Mouse (Mus musculus) heart, embryonic 12.5 days (tissue): ENCODE measurements around the gene Acoxl. TPM values are rescaled to one million over a fixed set of nuclear protein-coding genes. Genes with fewer than 3 reads are reported as not detected.

Source experiments
- ATAC-seq: fragments of 200-750 bp; cut with Nextera tagmentation; 2 replicates; pipeline ENCODE4 v1.8.0; 2017; ENCODE audit warnings: moderate TSS enrichment, moderate library complexity; ENCODE audit not compliant: insufficient number of reproducible peaks, low FRiP score
- H3K27ac ChIP-seq: fragments of 300-500 bp; sonication (generic); 2 replicates; pipeline ENCODE4 v1.5.1; 2016; ENCODE audit warnings: mild to moderate bottlenecking, moderate library complexity; ENCODE audit not compliant: poor library complexity, severe bottlenecking
- H3K27me3 ChIP-seq: fragments of 300-500 bp; sonication (generic); replicated peaks from 2 replicates; pipeline ENCODE4 v1.6.1; 2016; ENCODE audit warnings: mild to moderate bottlenecking, moderate library complexity
- H3K36me3 ChIP-seq: fragments of 300-500 bp; sonication (generic); 2 replicates; pipeline ENCODE4 v1.6.1; 2016; ENCODE audit warnings: mild to moderate bottlenecking, moderate library complexity
- H3K4me1 ChIP-seq: fragments of 300-500 bp; sonication (generic); replicated peaks from 2 replicates; pipeline ENCODE4 v1.6.1; 2016; ENCODE audit warnings: mild to moderate bottlenecking
- H3K4me2 ChIP-seq: fragments of 300-500 bp; sonication (generic); 2 replicates; pipeline ENCODE4 v1.6.1; 2016; ENCODE audit warnings: mild to moderate bottlenecking, moderate library complexity
- H3K4me3 ChIP-seq: fragments of 300-500 bp; sonication (generic); 2 replicates; pipeline ENCODE4 v1.5.1; 2016; ENCODE audit warnings: mild to moderate bottlenecking
- H3K9ac ChIP-seq: fragments of 300-500 bp; sonication (generic); 2 replicates; pipeline ENCODE4 v1.6.1; 2016; ENCODE audit warnings: mild to moderate bottlenecking, moderate library complexity
- H3K9me3 ChIP-seq: fragments of 300-500 bp; sonication (generic); replicated peaks from 2 replicates; pipeline ENCODE4 v1.6.1; 2016; ENCODE audit warnings: mild to moderate bottlenecking, moderate library complexity
- whole genome bisulfite sequencing: fragments of 180-500 bp; shearing (Covaris S2); methylation state at CpG from one replicate; pipeline ENCODE4 v1.1.7; 2016; 5-methylcytosine and 5-hydroxymethylcytosine counted together
- polyA plus RNA-seq: library from polyadenylated mRNA; unstranded; fragments of >200 nt; fragmentation: Nextera tagmentation; extraction: Ambion mirVana; gene quantifications from 2 replicates; pipeline ENCODE4 v1.2.1, GENCODE M21; 2016

Acoxl gene
- polyA plus RNA-seq, 1 experiment from 2014 or later, result 0.32 TPM

- Histone ChIP-seq H3K27me3 (no peaks in the 10 kb centered on the region; the same call in 1 of the 2 replicates), H3K4me2 (no peak overlapping the region), H3K4me1 (no peaks in the 10 kb centered on the region), H3K36me3 (no peaks in the 10 kb centered on the region), H3K9me3 (peaks cover 1% of the 10 kb centered on the region; the same call in 1 of the 2 replicates), H3K9ac (no peak overlapping the region), H3K4me3 (no peak overlapping the region), H3K27ac (no peak overlapping the region)
- 85% methylated on average over 3 of the region's 3 CpGs for WGBS
- ATAC-seq, result no peak
Observed at GRCm38 (mm10) chr2:128033503-128033902, 194.8 kb downstream of the Acoxl start.

- H3K36me3 ChIP-seq, result no peaks in the 10 kb centered on the region
- H3K27ac ChIP-seq, result no peak overlapping the region
- H3K4me2 ChIP-seq, result no peak overlapping the region
- no peak for ATAC-seq
- no peak overlapping the region for H3K4me3 ChIP-seq
- H3K9ac ChIP-seq, result no peak overlapping the region
- H3K27me3 ChIP-seq, result no peaks in the 10 kb centered on the region; the same call in 1 of the 2 replicates
- WGBS, result 85% methylated on average over 9 of the region's 9 CpGs
- peaks cover 6% of the 10 kb centered on the region; the same call in 1 of the 2 replicates for H3K9me3 ChIP-seq
- no peaks in the 10 kb centered on the region for H3K4me1 ChIP-seq
Observed at GRCm38 (mm10) chr2:128034066-128034665, 195.5 kb downstream of the Acoxl start.

GRCm38 (mm10) chr2:128038259-128038890 lies 199.7 kb downstream of the Acoxl start:
- Histone ChIP-seq H3K4me2 (no peak overlapping the region), H3K27ac (no peak overlapping the region), H3K36me3 (no peaks in the 10 kb centered on the region), H3K4me3 (no peak overlapping the region), H3K9me3 (peaks cover 6% of the 10 kb centered on the region; the same call in 1 of the 2 replicates), H3K9ac (no peak overlapping the region), H3K4me1 (0 out of 2 replicates have a peak, but pooled peaks cover 5% of the 10 kb centered on the region), H3K27me3 (no peaks in the 10 kb centered on the region)
- 73% methylated on average over 5 of the region's 5 CpGs for WGBS
- no peak for ATAC-seq

GRCm38 (mm10) chr2:128041066-128041750 lies 202.5 kb downstream of the Acoxl start:
- 0 out of 2 replicates have a peak, but pooled peaks cover 5% of the 10 kb centered on the region for H3K4me1 ChIP-seq
- H3K9ac ChIP-seq, result no peak overlapping the region
- WGBS, result 60% methylated on average over 12 of the region's 12 CpGs
- no peak for ATAC-seq
- peaks cover 6% of the 10 kb centered on the region; the same call in 1 of the 2 replicates for H3K9me3 ChIP-seq
- H3K4me2 ChIP-seq, result no peak overlapping the region
- no peaks in the 10 kb centered on the region for H3K36me3 ChIP-seq
- no peak overlapping the region for H3K4me3 ChIP-seq
- H3K27ac ChIP-seq, result no peak overlapping the region
- H3K27me3 ChIP-seq, result no peaks in the 10 kb centered on the region

GRCm38 (mm10) chr2:128046454-128046853 lies 207.8 kb downstream of the Acoxl start:
- no peak for ATAC-seq
- H3K4me1 ChIP-seq, result 0 out of 2 replicates have a peak, but pooled peaks cover 1% of the 10 kb centered on the region
- no peak overlapping the region for H3K27ac ChIP-seq
- WGBS, result 53% methylated on average over 4 of the region's 4 CpGs
- H3K9me3 ChIP-seq, result no peaks in the 10 kb centered on the region
- H3K4me3 ChIP-seq, result no peak overlapping the region
- no peak overlapping the region for H3K4me2 ChIP-seq
- no peaks in the 10 kb centered on the region for H3K36me3 ChIP-seq
- H3K27me3 ChIP-seq, result no peaks in the 10 kb centered on the region
- no peak overlapping the region for H3K9ac ChIP-seq

GRCm38 (mm10) chr2:128054905-128055304 lies 216.2 kb downstream of the Acoxl start:
- H3K9ac ChIP-seq, result no peak overlapping the region
- WGBS, result 63% methylated on average over 4 of the region's 4 CpGs
- H3K36me3 ChIP-seq, result no peaks in the 10 kb centered on the region
- H3K27ac ChIP-seq, result no peak overlapping the region
- no peak for ATAC-seq
- no peak overlapping the region for H3K4me3 ChIP-seq
- peaks cover 6% of the 10 kb centered on the region; the same call in 1 of the 2 replicates for H3K9me3 ChIP-seq
- H3K27me3 ChIP-seq, result no peaks in the 10 kb centered on the region
- no peaks in the 10 kb centered on the region for H3K4me1 ChIP-seq
- H3K4me2 ChIP-seq, result no peak overlapping the region

GRCm38 (mm10) chr2:128057872-128058271 lies 219.2 kb downstream of the Acoxl start:
- Histone ChIP-seq H3K36me3 (no peaks in the 10 kb centered on the region), H3K27ac (no peak overlapping the region), H3K27me3 (no peaks in the 10 kb centered on the region), H3K4me1 (no peaks in the 10 kb centered on the region), H3K4me2 (no peak overlapping the region), H3K4me3 (no peak overlapping the region), H3K9me3 (peaks cover 6% of the 10 kb centered on the region; the same call in 1 of the 2 replicates), H3K9ac (no peak overlapping the region)
- WGBS, result 88% methylated on average over 5 of the region's 5 CpGs
- no peak for ATAC-seq

GRCm38 (mm10) chr2:128058627-128059026 lies 220.0 kb downstream of the Acoxl start:
- WGBS, result 87% methylated on average over 1 of the region's 1 CpGs
- Histone ChIP-seq H3K4me2 (no peak overlapping the region), H3K9ac (no peak overlapping the region), H3K27ac (no peak overlapping the region), H3K9me3 (peaks cover 6% of the 10 kb centered on the region; the same call in 1 of the 2 replicates), H3K27me3 (no peaks in the 10 kb centered on the region), H3K36me3 (no peaks in the 10 kb centered on the region), H3K4me3 (no peak overlapping the region), H3K4me1 (no peaks in the 10 kb centered on the region)
- ATAC-seq, result no peak

- Histone ChIP-seq H3K36me3 (no peaks in the 10 kb centered on the region), H3K27ac (no peak overlapping the region), H3K4me3 (no peak overlapping the region), H3K4me1 (no peaks in the 10 kb centered on the region), H3K9me3 (no peaks in the 10 kb centered on the region; the same call in 1 of the 2 replicates), H3K9ac (no peak overlapping the region), H3K4me2 (no peak overlapping the region), H3K27me3 (no peaks in the 10 kb centered on the region)
- WGBS, result 72% methylated on average over 6 of the region's 6 CpGs
- ATAC-seq, result no peak
Observed at GRCm38 (mm10) chr2:128060213-128060612, 221.5 kb downstream of the Acoxl start.

GRCm38 (mm10) chr2:128060680-128061287 lies 222.1 kb downstream of the Acoxl start:
- no peak overlapping the region for H3K27ac ChIP-seq
- no peaks in the 10 kb centered on the region for H3K9me3 ChIP-seq

GRCm38 (mm10) chr2:128061491-128061890 lies 222.8 kb downstream of the Acoxl start:
- no peaks in the 10 kb centered on the region for H3K4me1 ChIP-seq
- ATAC-seq, result no peak
- no peak overlapping the region for H3K9ac ChIP-seq
- H3K9me3 ChIP-seq, result no peaks in the 10 kb centered on the region
- H3K27ac ChIP-seq, result no peak overlapping the region
- H3K36me3 ChIP-seq, result no peaks in the 10 kb centered on the region
- 63% methylated on average over 7 of the region's 7 CpGs for WGBS
- no peak overlapping the region for H3K4me2 ChIP-seq
- H3K27me3 ChIP-seq, result 0 out of 2 replicates have a peak, but pooled peaks cover under 1% of the 10 kb centered on the region
- H3K4me3 ChIP-seq, result no peak overlapping the region

More at GRCm38 (mm10) chr2:128060680-128061287, 222.1 kb downstream of the Acoxl start:
- ATAC-seq, result no peak
- Histone ChIP-seq H3K4me1 (no peaks in the 10 kb centered on the region), H3K9ac (no peak overlapping the region), H3K36me3 (no peaks in the 10 kb centered on the region), H3K27me3 (no peaks in the 10 kb centered on the region), H3K4me3 (no peak overlapping the region), H3K4me2 (no peak overlapping the region)
- 50% methylated on average over 6 of the region's 6 CpGs for WGBS
